ENCODE assay signal across 24 mouse cellular contexts in genomic region chr19:55165954-55166353, GRCm38 (mm10). TPM values are rescaled to one million over a fixed set of nuclear protein-coding genes. Genes with fewer than 3 reads are reported as not detected.
DNase-seq lines count a peak whose midpoint lies in the region; ATAC-seq and TF ChIP-seq lines count a peak whose summit lies in the region.
"Had no signal": no experiment of that assay in that cellular context is flagged by ENCODE, and none has a peak within 500 bp of the region (broad histone marks: within the 10 kb centered on the region; RNA-seq: fewer than 3 reads in every experiment).

No protein-coding gene starts in this region.

- no peak for ATAC-seq in hindbrain, embryonic 14.5 days (ENCODE audit: low FRiP score)
- ATAC-seq: CD4-positive, CD25-positive, alpha-beta regulatory T cell, adult 4 months; forebrain, embryonic 15.5 days had no signal

- H3K36me3 ChIP-seq in hindbrain, embryonic 14.5 days (replicated peaks; ENCODE audit: control insufficient read depth, insufficient read depth) = no peaks in the 10 kb centered on the region
- H3K36me3 ChIP-seq: embryonic facial prominence, embryonic 15.5 days; forebrain, embryonic 15.5 days; G1E; heart, embryonic 15.5 days; hindbrain, embryonic 10.5 days; hindbrain, embryonic 15.5 days had no signal

- no peak for TF ChIP-seq POLR2A in lung, adult 2 months (IDR thresholded peaks at IDR 0.05; ENCODE audit: borderline replicate concordance, extremely low read depth, low read depth, low read length)

- 47% methylated on average over 4 of the region's 4 CpGs for WGBS in lung, adult 2 months
- 87% methylated on average over 4 of the region's 4 CpGs for WGBS in hindbrain, embryonic 14.5 days

- no peak overlapping the region for H3K27ac ChIP-seq in hindbrain, embryonic 14.5 days
- H3K27ac ChIP-seq: embryonic facial prominence, embryonic 15.5 days; forebrain, embryonic 15.5 days; heart, embryonic 15.5 days; hindbrain, embryonic 10.5 days; hindbrain, embryonic 15.5 days had no signal

- peaks cover 7% of the 10 kb centered on the region for H3K9me3 ChIP-seq in hindbrain, embryonic 14.5 days (ENCODE audit: control insufficient read depth, low read length)
- H3K9me3 ChIP-seq: embryonic facial prominence, embryonic 15.5 days; forebrain, embryonic 15.5 days; heart, embryonic 15.5 days; hindbrain, embryonic 15.5 days had no signal

- peaks cover 3% of the 10 kb centered on the region; the same call in 1 of the 2 replicates for H3K4me1 ChIP-seq in lung, adult 2 months (ENCODE audit: control insufficient read depth, insufficient read depth, low read length)
- no peaks in the 10 kb centered on the region for H3K4me1 ChIP-seq in hindbrain, embryonic 14.5 days (replicated peaks; ENCODE audit: control insufficient read depth, insufficient read depth, low read length)
- H3K4me1 ChIP-seq: embryonic facial prominence, embryonic 15.5 days; forebrain, embryonic 15.5 days; heart, embryonic 15.5 days; hindbrain, embryonic 15.5 days had no signal

- H3K4me2 ChIP-seq in hindbrain, embryonic 14.5 days (replicated peaks) = no peak overlapping the region
- H3K4me2 ChIP-seq: embryonic facial prominence, embryonic 15.5 days; forebrain, embryonic 15.5 days; heart, embryonic 11.5 days; heart, embryonic 15.5 days; hindbrain, embryonic 15.5 days had no signal

- H3K4me3 ChIP-seq in lung, adult 2 months (replicated peaks; ENCODE audit: extremely low read depth, low read depth, low read length) = no peak overlapping the region
- no peak overlapping the region for H3K4me3 ChIP-seq in hindbrain, embryonic 14.5 days (replicated peaks; ENCODE audit: low read length)
- H3K4me3 ChIP-seq: embryonic facial prominence, embryonic 15.5 days; erythroblast, embryonic 14.5 days; forebrain, embryonic 15.5 days; heart, adult 2 months; heart, embryonic 15.5 days; hindbrain, embryonic 10.5 days; hindbrain, embryonic 15.5 days had no signal

- TF ChIP-seq CTCF in lung, adult 2 months (IDR thresholded peaks at IDR 0.05; ENCODE audit: insufficient read depth, low read length) = no peak

- no peaks in the 10 kb centered on the region for H3K27me3 ChIP-seq in hindbrain, embryonic 14.5 days (ENCODE audit: control insufficient read depth, insufficient read depth, low read length)
- H3K27me3 ChIP-seq: embryonic facial prominence, embryonic 15.5 days; forebrain, embryonic 15.5 days; heart, embryonic 15.5 days; hindbrain, embryonic 15.5 days had no signal

- peak; percentile 41 for DNase-seq in adrenal gland, postnatal 10 days
- no peak for DNase-seq in adrenal gland, postnatal 36 days
- peak; percentile 58 to 71 for DNase-seq in lung, adult 18-20 months
- DNase-seq in lung, adult 2 months = no peak
- peak; percentile 42 for DNase-seq in lung, postnatal 10 days
- no peak for DNase-seq in thymus, postnatal 36 days
- DNase-seq in hindbrain, embryonic 14.5 days (ENCODE audit: low spot score) = no peak
- DNase-seq: B cell, adult 2 months; cerebellum, adult 18-20 months; cerebellum, adult 9-11 months; cerebellum, postnatal 36 days; gastrocnemius, postnatal 14 days; heart, adult 2 months; heart, postnatal 14 days had no signal

- no peak overlapping the region for H3K9ac ChIP-seq in hindbrain, embryonic 14.5 days
- H3K9ac ChIP-seq: embryonic facial prominence, embryonic 15.5 days; forebrain, embryonic 15.5 days; heart, embryonic 15.5 days; hindbrain, embryonic 15.5 days had no signal

RNA-seq across cellular contexts. Expression of gene Tectb, which starts 14.6 kb away (rescaled TPM):
- total RNA-seq in adrenal gland, postnatal 10 days (2021) = under 1 TPM; 0.45 to 0.55 TPM
- 1 to 10 TPM in 1 of 2 experiments, under 1 TPM in 1; 0.40 to 1.2 TPM for total RNA-seq in adrenal gland, postnatal 36 days (2021)
- polyA plus RNA-seq in lung, adult 2 months (2012; rRNA removed) = 0.09 and 0.32 TPM in 2 replicates
- polyA plus RNA-seq in hindbrain, embryonic 14.5 days (2014; fragmentation: Nextera tagmentation; extraction: Ambion mirVana) = 0.37 TPM in 1 of 2 replicates, not detected in the other
- polyA plus RNA-seq: CD4-positive, CD25-positive, alpha-beta regulatory T cell, adult 4 months; erythroblast, embryonic 14.5 days; forebrain, embryonic 11.5 days; G1E; heart, embryonic 11.5 days; heart, embryonic 15.5 days; hindbrain, embryonic 10.5 days had no signal

RNA-seq across cellular contexts. Expression of gene Gpam, which starts 38.9 kb away (rescaled TPM):
- total RNA-seq in adrenal gland, postnatal 10 days (2021) = 100 to 1,000 TPM; 174 to 215 TPM
- total RNA-seq in adrenal gland, postnatal 36 days (2021) = 100 to 1,000 TPM; 183 to 606 TPM
- polyA plus RNA-seq in lung, adult 2 months (2012; rRNA removed) = 59.0 and 70.8 TPM in 2 replicates
- 26.8 and 29.3 TPM in 2 replicates for polyA plus RNA-seq in hindbrain, embryonic 14.5 days (2014; fragmentation: Nextera tagmentation; extraction: Ambion mirVana)

Comparison
In these comparisons a context has a peak if more than half of its experiments do, and no peak if none do; other contexts are left out.
1. DNase-seq: peak in adrenal gland, postnatal 10 days (single experiment), lung, adult 18-20 months (2 of 2) and lung, postnatal 10 days (single experiment); none in adrenal gland, postnatal 36 days (0 of 2), lung, adult 2 months (single experiment), thymus, postnatal 36 days (0 of 2) and hindbrain, embryonic 14.5 days (single experiment).